Mouse (Mus musculus): ENCODE measurements around the gene Cep295nl.

DNA sequence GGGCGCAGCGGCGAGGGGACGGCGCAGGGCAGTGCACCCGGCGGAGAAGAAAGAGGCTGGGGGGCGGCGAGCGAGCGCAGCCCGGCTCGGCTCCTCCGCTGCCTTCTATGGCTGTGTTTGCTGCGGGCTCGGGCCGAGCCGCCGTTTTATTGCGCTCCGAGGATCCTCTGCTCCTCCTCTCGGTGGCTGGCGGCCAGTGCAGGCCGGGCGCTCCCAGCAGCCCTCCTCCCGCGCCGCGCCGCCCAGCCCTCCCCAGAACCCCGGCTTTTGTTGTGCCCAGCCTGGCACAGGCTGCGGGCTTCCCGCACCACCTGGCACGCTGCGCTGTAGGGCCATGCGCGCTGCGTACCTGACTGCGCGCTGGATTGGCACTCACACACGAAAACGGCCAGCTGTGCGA lies 12.9 kb upstream of the Cep295nl start:
- TF ChIP-seq USF1 (IDR thresholded peaks at IDR 0.05; ENCODE audit: low read depth) (no peak), CTCF (IDR thresholded peaks at IDR 0.05; ENCODE audit: control insufficient read depth, insufficient read depth, insufficient read length) (peak; percentile 26)
